Mouse (Mus musculus) layer of hippocampus, adult 8-10 months (tissue): ENCODE results near the gene Ppp1r14b. TPM values are rescaled to one million over a fixed set of nuclear protein-coding genes. Genes with fewer than 3 reads are reported as not detected.

ENCODE experiments used
- DNase-seq, 2 experiments: peaks; one replicate each; pipeline ENCODE4 v3.0.0; 2022; ENCODE audit warnings: low spot score in 2 of 2
- total RNA-seq, 4 experiments: library from RNA; stranded (reverse); gene quantifications; 2 replicates each; pipeline ENCODE4 v1.2.4; 2022

Gene Ppp1r14b
- total RNA-seq, 4 experiments from 2014 or later: 55.4 to 81.1 (median 63.5) TPM

GRCm38 (mm10) chr19:6942764-6943163 is 32.0 kb upstream of the Ppp1r14b start:
- DNase-seq: no peak

- no peak for DNase-seq
Observed at GRCm38 (mm10) chr19:6943709-6944108, 31.1 kb upstream of the Ppp1r14b start.

- no peak for DNase-seq
Observed at GRCm38 (mm10) chr19:6947742-6948141, 27.0 kb upstream of the Ppp1r14b start.

GRCm38 (mm10) chr19:6948186-6948585 is 26.6 kb upstream of the Ppp1r14b start:
- DNase-seq: no peak

- DNase-seq: no peak
Observed at GRCm38 (mm10) chr19:6949532-6949931, 25.2 kb upstream of the Ppp1r14b start.

GRCm38 (mm10) chr19:6949951-6950350 is 24.8 kb upstream of the Ppp1r14b start:
- no peak for DNase-seq

- DNase-seq: peak in 1 of 2 experiments; percentile 53
Observed at GRCm38 (mm10) chr19:6950613-6951153, 24.1 kb upstream of the Ppp1r14b start.

- DNase-seq: peak; percentile 94 to 96
Observed at GRCm38 (mm10) chr19:6951381-6951968, 23.3 kb upstream of the Ppp1r14b start.

GRCm38 (mm10) chr19:6951994-6952711 is 22.6 kb upstream of the Ppp1r14b start:
- DNase-seq: peak; percentile 72 to 83

GRCm38 (mm10) chr19:6952712-6953037 is 22.1 kb upstream of the Ppp1r14b start:
- DNase-seq: no peak

GRCm38 (mm10) chr19:6954046-6954445 is 20.7 kb upstream of the Ppp1r14b start:
- DNase-seq: no peak

- no peak for DNase-seq
Observed at GRCm38 (mm10) chr19:6955424-6955823, 19.3 kb upstream of the Ppp1r14b start.

- DNase-seq: no peak
Observed at GRCm38 (mm10) chr19:6956461-6956860, 18.3 kb upstream of the Ppp1r14b start.

- DNase-seq: no peak
Observed at GRCm38 (mm10) chr19:6968491-6969271, 6.1 kb upstream of the Ppp1r14b start.

GRCm38 (mm10) chr19:6969291-6969664 is 5.5 kb upstream of the Ppp1r14b start:
- DNase-seq: no peak

GRCm38 (mm10) chr19:6969665-6970381 is 4.9 kb upstream of the Ppp1r14b start:
- DNase-seq: no peak

- DNase-seq: no peak
Observed at GRCm38 (mm10) chr19:6970460-6971085, 4.2 kb upstream of the Ppp1r14b start.

- DNase-seq: no peak
Observed at GRCm38 (mm10) chr19:6971644-6972043, 3.1 kb upstream of the Ppp1r14b start.

- DNase-seq: no peak
Observed at GRCm38 (mm10) chr19:6972247-6972917, 2.4 kb upstream of the Ppp1r14b start.

GRCm38 (mm10) chr19:6973581-6974190 is 1.1 kb upstream of the Ppp1r14b start:
- DNase-seq: no peak
